Mouse (Mus musculus): ENCODE data around the gene Hsf5.

Hsf5 gene

GRCm38 (mm10) chr11:87590841-87591525 lies 26.0 kb upstream of the Hsf5 start:
- no peak for DNase-seq (ENCODE audit: low read depth)

DNA sequence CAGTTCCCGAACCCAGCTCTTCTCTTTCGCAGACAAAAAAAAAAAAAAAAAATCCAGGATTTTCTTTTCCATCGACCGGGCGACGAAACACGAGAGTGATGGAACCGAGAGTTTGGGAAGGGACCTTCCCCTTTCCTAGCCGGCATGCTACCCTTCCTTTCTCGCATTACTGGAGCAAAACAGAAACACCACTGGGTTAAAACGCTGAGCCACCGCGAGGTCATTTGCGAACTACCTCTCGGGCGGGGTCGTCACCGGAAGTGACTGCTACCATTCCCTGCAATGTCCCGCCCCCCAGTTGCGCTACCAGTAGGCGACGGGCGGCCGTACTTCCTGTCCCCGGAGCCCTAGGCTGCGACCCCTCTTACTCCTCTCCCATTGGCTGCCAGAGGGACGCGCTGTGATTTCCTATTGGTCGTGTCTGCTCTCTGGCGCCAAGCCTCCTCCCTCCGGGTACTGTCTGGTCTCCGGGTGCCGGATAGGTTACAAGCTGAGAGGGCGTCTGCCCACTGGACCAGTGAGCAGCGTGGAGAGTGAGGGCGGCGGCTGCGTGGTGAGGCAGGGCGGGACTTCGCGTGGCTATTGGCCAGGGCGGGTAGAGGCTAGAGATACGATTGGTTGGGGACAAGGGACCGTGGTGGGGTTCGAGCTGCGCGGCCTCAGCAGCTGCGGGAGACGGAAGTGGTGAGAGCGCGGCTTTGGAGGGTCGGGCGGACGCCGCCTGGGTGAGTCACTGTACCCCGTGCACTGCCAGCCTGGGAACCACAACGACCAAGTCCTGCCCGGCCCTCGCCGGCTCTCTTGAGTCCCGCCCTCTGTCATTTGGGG lies 25.2 kb upstream of the Hsf5 start, which contains the start of gene Mtmr4:
Gene Mtmr4 (plus strand): TSS at position 637 of the 828 bp plus-strand sequence.
- peak; percentile 97 for DNase-seq (ENCODE audit: low read depth)

GRCm38 (mm10) chr11:87592354-87592695 lies 24.6 kb upstream of the Hsf5 start:
- DNase-seq (ENCODE audit: low read depth) = no peak

GRCm38 (mm10) chr11:87592713-87593598 lies 24.0 kb upstream of the Hsf5 start:
- DNase-seq (ENCODE audit: low read depth) = no peak

- DNase-seq (ENCODE audit: low read depth) = peak; percentile 81
These were observed 21.6 kb upstream of the Hsf5 start for GRCm38 (mm10) chr11:87595327-87595841.

DNA sequence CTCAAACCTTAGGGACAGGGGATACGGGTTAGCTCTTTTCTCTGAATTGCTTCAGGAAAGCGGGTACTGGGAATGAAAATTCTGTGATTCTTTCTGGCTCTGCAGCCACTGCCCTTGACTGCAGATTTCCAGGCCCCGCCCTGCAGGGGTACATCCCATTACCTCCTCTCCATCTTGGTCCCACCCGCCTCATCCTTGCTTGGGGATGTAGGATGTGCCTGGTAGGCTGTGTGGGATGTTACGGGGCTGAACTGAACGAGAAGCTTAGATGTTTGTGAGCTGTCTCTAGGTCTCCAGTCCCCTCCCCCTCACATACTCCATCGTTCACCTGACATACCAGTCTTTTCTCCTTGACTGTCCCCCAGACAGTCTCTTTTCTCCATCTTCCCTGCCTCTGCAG lies 21.0 kb upstream of the Hsf5 start:
- DNase-seq (ENCODE audit: low read depth) = no peak

- DNase-seq (ENCODE audit: low read depth) = no peak
These were observed 20.5 kb upstream of the Hsf5 start for GRCm38 (mm10) chr11:87596492-87596891.

- DNase-seq (ENCODE audit: low read depth) = no peak
These were observed 19.9 kb upstream of the Hsf5 start for GRCm38 (mm10) chr11:87597061-87597460.

DNA sequence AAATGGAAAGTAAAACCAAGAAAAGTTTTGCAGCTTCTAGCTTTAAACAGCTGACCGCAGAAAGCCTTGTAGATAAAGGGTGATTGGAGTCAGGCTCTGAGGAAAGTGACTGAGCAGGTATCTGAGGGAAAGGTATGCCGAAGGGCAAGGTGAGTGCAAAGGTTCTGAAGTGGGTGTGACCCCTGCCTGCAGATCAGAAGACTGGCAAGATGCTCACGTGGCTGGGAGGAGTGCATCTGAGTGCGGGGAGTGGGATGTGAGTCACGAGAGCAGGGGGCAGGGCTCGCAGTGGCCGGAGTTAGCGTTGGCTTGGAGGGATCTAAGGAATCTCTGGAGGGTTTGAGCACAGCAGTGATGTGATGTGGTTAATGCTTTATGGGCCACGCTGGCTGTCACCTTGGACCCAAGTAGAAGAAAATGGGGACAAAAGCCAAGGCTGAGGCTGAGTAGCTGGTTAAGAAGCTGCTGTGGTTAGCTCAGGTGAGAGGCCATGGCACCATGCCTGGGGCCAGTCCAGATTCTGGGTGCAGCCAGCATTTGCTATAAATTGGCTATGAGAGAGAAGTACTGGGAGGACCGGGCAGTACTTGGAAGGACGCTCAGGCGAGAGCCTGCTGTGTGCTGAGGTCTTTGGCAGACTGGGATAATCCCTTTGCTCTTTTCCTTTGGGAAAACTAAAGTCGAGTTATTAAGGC lies 17.4 kb upstream of the Hsf5 start:
- DNase-seq (ENCODE audit: low read depth) = no peak

DNA sequence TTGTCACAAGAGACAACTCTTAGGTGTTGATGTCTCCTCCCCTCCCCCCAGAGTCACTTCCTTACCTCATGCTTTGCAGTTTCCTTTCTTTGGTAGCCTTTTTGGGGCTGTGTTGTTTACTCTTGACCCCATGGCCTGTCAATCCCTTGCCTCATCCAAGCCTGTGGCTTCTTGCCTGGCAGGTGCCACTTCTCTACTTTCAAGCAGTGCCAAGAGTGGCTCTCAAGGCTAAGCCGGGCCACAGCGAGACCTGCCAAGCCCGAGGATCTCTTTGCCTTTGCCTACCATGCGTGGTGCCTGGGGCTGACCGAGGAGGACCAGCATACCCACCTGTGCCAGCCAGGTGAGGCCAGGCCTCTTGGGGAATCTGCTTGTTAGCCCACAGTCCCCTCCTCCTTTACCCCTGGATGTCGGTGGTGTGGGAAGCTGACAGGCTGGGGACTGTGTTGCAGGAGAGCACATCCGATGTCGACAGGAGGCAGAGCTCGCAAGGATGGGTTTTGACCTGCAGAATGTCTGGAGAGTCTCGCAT lies 16.6 kb upstream of the Hsf5 start:
- no peak for DNase-seq (ENCODE audit: low read depth)

GRCm38 (mm10) chr11:87602234-87602633 lies 14.7 kb upstream of the Hsf5 start:
- DNase-seq (ENCODE audit: low read depth) = no peak

DNA sequence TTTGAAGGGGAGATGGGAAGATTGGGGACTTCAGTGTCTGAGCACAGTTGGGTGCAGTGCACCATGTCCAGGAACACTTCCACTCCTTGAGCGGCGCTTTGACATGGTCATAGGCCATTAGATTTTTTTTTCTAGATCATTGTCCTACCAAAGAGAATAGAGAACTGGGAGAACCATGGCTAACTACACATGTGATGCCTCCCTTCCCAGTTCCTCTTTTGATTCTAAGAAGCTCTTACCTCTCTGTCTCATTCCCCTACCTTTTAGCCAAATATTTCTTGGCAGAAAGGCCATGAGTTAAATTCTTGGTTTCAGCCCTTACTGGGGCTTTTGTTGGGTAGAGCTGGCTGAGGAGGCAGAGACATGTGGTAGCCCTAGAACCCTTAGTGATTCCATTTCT lies 13.4 kb upstream of the Hsf5 start:
- no peak for DNase-seq (ENCODE audit: low read depth)

- no peak for DNase-seq (ENCODE audit: low read depth)
These were observed 7.7 kb upstream of the Hsf5 start for GRCm38 (mm10) chr11:87609264-87609663.

GRCm38 (mm10) chr11:87611547-87611946 lies 5.4 kb upstream of the Hsf5 start:
- no peak for DNase-seq (ENCODE audit: low read depth)

GRCm38 (mm10) chr11:87613972-87614371 lies 3.0 kb upstream of the Hsf5 start:
- no peak for DNase-seq (ENCODE audit: low read depth)

GRCm38 (mm10) chr11:87615551-87615950 lies 1.4 kb upstream of the Hsf5 start:
- DNase-seq (ENCODE audit: low read depth) = no peak

DNA sequence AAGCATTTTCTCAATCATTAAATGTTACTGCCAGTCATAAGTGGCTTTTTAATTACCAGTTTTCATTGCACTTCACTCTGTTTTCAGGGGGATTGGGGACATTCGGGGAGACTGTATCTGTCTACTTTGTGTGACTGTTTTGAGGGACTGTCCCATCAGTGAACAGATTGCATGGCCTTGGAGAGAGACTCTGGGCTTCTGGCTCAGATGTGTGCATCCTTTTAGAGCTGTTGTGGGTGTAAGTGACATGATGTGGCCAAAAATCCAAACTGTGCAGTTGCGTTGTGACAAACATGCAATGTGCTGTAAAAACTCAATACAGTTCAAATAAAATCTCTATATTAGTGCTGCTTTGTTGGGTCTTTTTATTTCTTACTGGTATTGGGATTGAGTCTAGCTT lies 1.0 kb upstream of the Hsf5 start:
- DNase-seq (ENCODE audit: low read depth) = no peak

GRCm38 (mm10) chr11:87617606-87618005 lies 642 bp downstream of the Hsf5 start:
- no peak for DNase-seq (ENCODE audit: low read depth)

GRCm38 (mm10) chr11:87623160-87623559 lies 6.2 kb downstream of the Hsf5 start:
- DNase-seq (ENCODE audit: low read depth) = no peak

DNA sequence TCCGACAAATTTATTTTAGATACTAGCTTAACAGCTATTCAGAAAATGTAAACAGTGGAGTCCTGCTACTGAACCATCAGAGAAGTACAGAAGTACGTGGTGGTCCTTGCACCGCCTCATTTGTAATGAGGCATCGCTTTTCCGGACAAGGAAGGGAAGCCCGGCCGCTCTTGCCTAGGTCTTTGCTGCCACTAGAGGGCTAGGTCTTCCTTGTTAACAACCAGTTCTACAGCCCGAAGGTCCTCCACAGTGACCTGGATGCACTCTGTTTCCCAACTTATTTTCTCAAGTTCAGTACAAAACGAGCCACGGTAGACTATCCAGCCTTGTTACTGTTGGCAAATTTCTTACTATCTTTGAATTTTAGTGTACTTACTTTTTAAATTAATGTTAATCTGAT lies 12.9 kb downstream of the Hsf5 start:
- DNase-seq (ENCODE audit: low read depth) = peak; percentile 40

DNA sequence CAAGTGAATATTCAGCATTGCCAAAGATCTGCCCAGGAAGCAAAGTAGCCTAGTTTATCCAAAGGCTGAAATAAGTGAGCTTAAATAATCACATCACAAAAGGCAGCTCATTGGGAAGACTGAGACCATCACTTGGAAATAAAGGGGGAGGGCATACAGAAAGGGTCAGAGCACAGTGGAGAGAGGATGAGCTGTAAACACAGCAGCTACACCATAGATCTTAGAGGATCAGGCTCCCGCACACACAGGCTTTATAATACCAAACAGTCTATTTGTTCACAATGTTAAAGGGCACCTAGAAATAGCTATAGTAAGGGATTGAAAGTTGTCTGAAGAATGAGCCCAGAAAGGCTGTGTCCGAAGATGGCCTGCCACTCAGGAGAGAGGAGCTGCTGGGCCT lies 21.8 kb downstream of the Hsf5 start:
- DNase-seq (ENCODE audit: low read depth) = no peak
